Mouse (Mus musculus): ENCODE data around the gene Cbx2. TPM values are rescaled to one million over a fixed set of nuclear protein-coding genes. Genes with fewer than 3 reads are reported as not detected.

The Cbx2 gene
- polyA plus RNA-seq (2015; fragmentation: Nextera tagmentation; extraction: Ambion mirVana): 62.8 and 66.7 TPM in 2 replicates

- peaks cover 40% of the 10 kb centered on the region for H3K4me1 ChIP-seq
- peak within 1 kb of the TSS; percentile 97 for H3K9ac ChIP-seq
- whole genome bisulfite sequencing: under 1% methylated on average over 86 of the region's 99 CpGs
- peak; percentile 88 for ATAC-seq (ENCODE audit: low FRiP score, low read depth)
- H3K27ac ChIP-seq: peak within 1 kb of the TSS; percentile 97
- H3K36me3 ChIP-seq: peaks cover 27% of the 10 kb centered on the region
- peak within 1 kb of the TSS; percentile 92 for H3K4me3 ChIP-seq
- no peaks in the 10 kb centered on the region for H3K9me3 ChIP-seq
- H3K4me2 ChIP-seq (replicated peaks): peak within 1 kb of the TSS; percentile 77
- H3K27me3 ChIP-seq: no peaks in the 10 kb centered on the region
Measured at GRCm38 (mm10) chr11:119022895-119023615, at the start of gene Cbx2. Gene Cbx2 (plus strand): TSS chr11:119022962.

GRCm38 (mm10) chr11:118974340-118974739 lies 48.4 kb upstream of the Cbx2 start:
- H3K9me3 ChIP-seq: no peaks in the 10 kb centered on the region
- no peaks in the 10 kb centered on the region for H3K36me3 ChIP-seq
- no peak overlapping the region for H3K27ac ChIP-seq
- no peak for ATAC-seq (ENCODE audit: low FRiP score, low read depth)
- H3K4me3 ChIP-seq: no peak overlapping the region
- 68% methylated on average over 7 of the region's 7 CpGs for WGBS
- no peak overlapping the region for H3K4me2 ChIP-seq (replicated peaks)
- peaks cover 57% of the 10 kb centered on the region for H3K27me3 ChIP-seq
- no peak overlapping the region for H3K9ac ChIP-seq
- peaks cover 6% of the 10 kb centered on the region for H3K4me1 ChIP-seq

GRCm38 (mm10) chr11:118975427-118975826 lies 47.3 kb upstream of the Cbx2 start:
- Histone ChIP-seq H3K27me3 (peaks cover 59% of the 10 kb centered on the region), H3K4me2 (replicated peaks) (peak overlapping the region; percentile 25)
- WGBS: under 1% methylated on average over 10 of the region's 10 CpGs

GRCm38 (mm10) chr11:118975917-118976316 lies 46.8 kb upstream of the Cbx2 start:
- ATAC-seq (ENCODE audit: low FRiP score, low read depth): no peak
- Histone ChIP-seq H3K9ac (no peak overlapping the region; the same call in 1 of the 2 replicates), H3K27me3 (peaks cover 57% of the 10 kb centered on the region), H3K4me3 (no peak overlapping the region), H3K36me3 (no peaks in the 10 kb centered on the region), H3K4me2 (replicated peaks) (peak overlapping the region; percentile 25), H3K4me1 (peaks cover 6% of the 10 kb centered on the region), H3K27ac (no peak overlapping the region), H3K9me3 (no peaks in the 10 kb centered on the region)
- WGBS: 16% methylated on average over 12 of the region's 12 CpGs

More at GRCm38 (mm10) chr11:118975427-118975826, 47.3 kb upstream of the Cbx2 start:
- H3K4me1 ChIP-seq: peaks cover 6% of the 10 kb centered on the region
- no peak overlapping the region for H3K27ac ChIP-seq
- no peak overlapping the region for H3K4me3 ChIP-seq
- no peak for ATAC-seq (ENCODE audit: low FRiP score, low read depth)
- no peaks in the 10 kb centered on the region for H3K9me3 ChIP-seq
- no peak overlapping the region for H3K9ac ChIP-seq
- H3K36me3 ChIP-seq: no peaks in the 10 kb centered on the region

- H3K36me3 ChIP-seq: no peaks in the 10 kb centered on the region
- WGBS: 67% methylated on average over 2 of the region's 2 CpGs
- no peak for ATAC-seq (ENCODE audit: low FRiP score, low read depth)
- H3K4me3 ChIP-seq: no peak overlapping the region
- H3K9ac ChIP-seq: no peak overlapping the region
- H3K27ac ChIP-seq: no peak overlapping the region
- no peaks in the 10 kb centered on the region for H3K9me3 ChIP-seq
- H3K4me1 ChIP-seq: peaks cover 6% of the 10 kb centered on the region
- H3K27me3 ChIP-seq: peaks cover 30% of the 10 kb centered on the region
- no peak overlapping the region for H3K4me2 ChIP-seq (replicated peaks)
Measured at GRCm38 (mm10) chr11:118980388-118980787, 42.4 kb upstream of the Cbx2 start.

GRCm38 (mm10) chr11:118981012-118981776 lies 41.6 kb upstream of the Cbx2 start:
- no peak overlapping the region for H3K9ac ChIP-seq
- no peaks in the 10 kb centered on the region for H3K4me1 ChIP-seq
- peaks cover 25% of the 10 kb centered on the region for H3K27me3 ChIP-seq
- no peak for ATAC-seq (ENCODE audit: low FRiP score, low read depth)
- no peaks in the 10 kb centered on the region for H3K9me3 ChIP-seq
- H3K4me3 ChIP-seq: no peak overlapping the region
- WGBS: 64% methylated on average over 18 of the region's 18 CpGs
- H3K27ac ChIP-seq: no peak overlapping the region
- no peaks in the 10 kb centered on the region for H3K36me3 ChIP-seq
- no peak overlapping the region for H3K4me2 ChIP-seq (replicated peaks)

GRCm38 (mm10) chr11:118982593-118983113 lies 40.1 kb upstream of the Cbx2 start:
- no peaks in the 10 kb centered on the region for H3K36me3 ChIP-seq
- peaks cover 16% of the 10 kb centered on the region for H3K27me3 ChIP-seq
- H3K9me3 ChIP-seq: no peaks in the 10 kb centered on the region
- H3K27ac ChIP-seq: no peak overlapping the region
- H3K4me1 ChIP-seq: no peaks in the 10 kb centered on the region
- ATAC-seq (ENCODE audit: low FRiP score, low read depth): no peak
- H3K4me3 ChIP-seq: no peak overlapping the region
- WGBS: 38% methylated on average over 12 of the region's 12 CpGs
- no peak overlapping the region for H3K9ac ChIP-seq
- no peak overlapping the region for H3K4me2 ChIP-seq (replicated peaks)

- Histone ChIP-seq H3K9ac (no peak overlapping the region), H3K27ac (no peak overlapping the region), H3K9me3 (no peaks in the 10 kb centered on the region), H3K4me1 (no peaks in the 10 kb centered on the region), H3K4me3 (no peak overlapping the region), H3K36me3 (no peaks in the 10 kb centered on the region), H3K27me3 (0 out of 2 replicates have a peak, but pooled peaks cover 3% of the 10 kb centered on the region), H3K4me2 (replicated peaks) (no peak overlapping the region)
- WGBS: 58% methylated on average over 5 of the region's 5 CpGs
- ATAC-seq (ENCODE audit: low FRiP score, low read depth): no peak
Measured at GRCm38 (mm10) chr11:118985571-118985970, 37.2 kb upstream of the Cbx2 start.

GRCm38 (mm10) chr11:118987999-118988398 lies 34.8 kb upstream of the Cbx2 start, which contains the start of gene Enpp7:
Gene Enpp7 (plus strand): TSS chr11:118988188.
- ATAC-seq (ENCODE audit: low FRiP score, low read depth): no peak
- H3K4me3 ChIP-seq: no peak within 1 kb of the TSS
- no peaks in the 10 kb centered on the region for H3K36me3 ChIP-seq
- H3K27me3 ChIP-seq: 0 out of 2 replicates have a peak, but pooled peaks cover 3% of the 10 kb centered on the region
- no peak within 1 kb of the TSS for H3K27ac ChIP-seq
- H3K9ac ChIP-seq: no peak within 1 kb of the TSS
- 91% methylated on average over 10 of the region's 10 CpGs for WGBS
- no peaks in the 10 kb centered on the region for H3K9me3 ChIP-seq
- H3K4me1 ChIP-seq: 0 out of 2 replicates have a peak, but pooled peaks cover 5% of the 10 kb centered on the region
- H3K4me2 ChIP-seq (replicated peaks): no peak within 1 kb of the TSS

GRCm38 (mm10) chr11:118992781-118993180 lies 30.0 kb upstream of the Cbx2 start:
- H3K36me3 ChIP-seq: no peaks in the 10 kb centered on the region
- no peak overlapping the region for H3K27ac ChIP-seq
- H3K27me3 ChIP-seq: peaks cover 28% of the 10 kb centered on the region; the same call in 1 of the 2 replicates
- peaks cover 9% of the 10 kb centered on the region; the same call in 1 of the 2 replicates for H3K4me1 ChIP-seq
- no peak overlapping the region for H3K4me2 ChIP-seq (replicated peaks)
- no peak overlapping the region for H3K4me3 ChIP-seq
- 64% methylated on average over 3 of the region's 3 CpGs for WGBS
- no peaks in the 10 kb centered on the region for H3K9me3 ChIP-seq
- ATAC-seq (ENCODE audit: low FRiP score, low read depth): no peak
- H3K9ac ChIP-seq: no peak overlapping the region

GRCm38 (mm10) chr11:118995448-118995847 lies 27.3 kb upstream of the Cbx2 start:
- WGBS: 40% methylated on average over 4 of the region's 4 CpGs
- Histone ChIP-seq H3K4me1 (peaks cover 27% of the 10 kb centered on the region), H3K4me3 (no peak overlapping the region), H3K36me3 (no peaks in the 10 kb centered on the region), H3K9ac (no peak overlapping the region), H3K4me2 (replicated peaks) (no peak overlapping the region), H3K27me3 (peaks cover 43% of the 10 kb centered on the region), H3K9me3 (no peaks in the 10 kb centered on the region), H3K27ac (peak overlapping the region; percentile 39; the same call in 1 of the 2 replicates)
- no peak for ATAC-seq (ENCODE audit: low FRiP score, low read depth)

- Histone ChIP-seq H3K4me2 (replicated peaks) (no peak overlapping the region), H3K27me3 (peaks cover 49% of the 10 kb centered on the region), H3K27ac (no peak overlapping the region), H3K36me3 (no peaks in the 10 kb centered on the region), H3K4me3 (no peak overlapping the region), H3K4me1 (peaks cover 27% of the 10 kb centered on the region), H3K9me3 (no peaks in the 10 kb centered on the region), H3K9ac (no peak overlapping the region)
- ATAC-seq (ENCODE audit: low FRiP score, low read depth): no peak
- 76% methylated on average over 3 of the region's 3 CpGs for WGBS
Measured at GRCm38 (mm10) chr11:118997182-118997581, 25.6 kb upstream of the Cbx2 start.
